Mouse (Mus musculus): Measurements from ENCODE around the gene Cherp.

DNA sequence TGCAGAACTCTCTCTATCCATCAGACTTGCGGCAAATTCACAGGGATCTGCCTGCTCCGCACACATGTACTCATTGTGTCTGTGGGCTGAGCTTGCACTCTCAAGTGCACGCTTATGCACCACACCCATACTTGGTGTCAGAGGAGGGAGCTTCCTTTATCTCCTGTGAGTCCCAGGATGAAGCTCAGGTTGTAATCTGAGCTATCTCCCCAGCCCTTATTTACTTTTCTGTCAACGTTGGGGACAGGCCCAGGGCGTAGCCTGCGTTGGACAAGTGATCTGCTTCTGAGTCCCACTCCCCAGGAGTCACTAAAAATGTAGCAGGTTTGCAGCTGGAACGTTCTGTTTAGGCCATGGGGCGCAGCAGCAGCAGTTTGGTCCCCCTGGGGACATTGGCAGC, 23.5 kb downstream of the Cherp start:
- TF ChIP-seq TAL1 (IDR thresholded peaks at IDR 0.05; ENCODE audit: low read length) (no peak), GATA1 (IDR thresholded peaks at IDR 0.05; ENCODE audit: low read length) (no peak)

All from erythroblast, embryonic 14.5 days (primary cell).